In genomic region chr10:85673512-85673921, GRCm38 (mm10) we compare ENCODE assay signal across 25 mouse cellular contexts.
DNase-seq lines count a peak whose midpoint lies in the region; ATAC-seq and TF ChIP-seq lines count a peak whose summit lies in the region.
"Had no signal": no experiment of that assay in that cellular context is flagged by ENCODE, and none has a peak within 500 bp of the region (broad histone marks: within the 10 kb centered on the region; RNA-seq: fewer than 3 reads in every experiment).

No protein-coding gene starts in this region.

- no peak for TF ChIP-seq EP300 in lung, postnatal 0 days (IDR thresholded peaks at IDR 0.05)

- TF ChIP-seq CTCF in lung, postnatal 0 days (IDR thresholded peaks at IDR 0.05), result no peak
- TF ChIP-seq CTCF in brain, embryonic 14.5 days (IDR thresholded peaks at IDR 0.05; ENCODE audit: borderline replicate concordance, extremely low read depth, insufficient read depth, insufficient read length), result no peak

- H3K27me3 ChIP-seq in lung, postnatal 0 days (replicated peaks; ENCODE audit: insufficient read depth, low read length), result no peaks in the 10 kb centered on the region
- H3K27me3 ChIP-seq in forebrain, embryonic 16.5 days (replicated peaks; ENCODE audit: control insufficient read depth, insufficient read depth, low read length), result no peaks in the 10 kb centered on the region
- H3K27me3 ChIP-seq in liver, embryonic 11.5 days (replicated peaks; ENCODE audit: control insufficient read depth, insufficient read depth, low read length), result no peaks in the 10 kb centered on the region
- H3K27me3 ChIP-seq: embryonic facial prominence, embryonic 13.5 days; heart, embryonic 12.5 days; hindbrain, embryonic 15.5 days; lung, embryonic 15.5 days; megakaryocyte, embryonic 14.5 days; midbrain, embryonic 12.5 days had no signal

- no peak for TF ChIP-seq POLR2A in brain, embryonic 14.5 days (IDR thresholded peaks at IDR 0.05; ENCODE audit: borderline replicate concordance, extremely low read depth, insufficient read depth, insufficient read length, poor library complexity, severe bottlenecking)

- DNase-seq in frontal cortex, postnatal 25 days (ENCODE audit: low spot score in 2 of 2), result no peak
- peak; percentile 21 for DNase-seq in lung, postnatal 0 days (ENCODE audit: low spot score)
- no peak for DNase-seq in lung, postnatal 4 days
- peak; percentile 85 for DNase-seq in brain, embryonic 14.5 days (ENCODE audit: low read depth)
- no peak for DNase-seq in testis, postnatal 10 days (ENCODE audit: low spot score)
- DNase-seq in liver, embryonic 11.5 days (ENCODE audit: low spot score), result no peak
- DNase-seq: adrenal gland, postnatal 25 days; B cell, adult 2 months; cerebellum, adult 9-10 months; gastrocnemius, adult 2 months; gastrocnemius, postnatal 36 days; heart, adult 18-20 months; kidney, adult 18-20 months; kidney, postnatal 36 days; layer of hippocampus, postnatal 36 days; lung, postnatal 36 days had no signal

- peak; percentile 88 for ATAC-seq in frontal cortex, adult (ENCODE audit: low TSS enrichment)
- ATAC-seq in lung, postnatal 0 days, result no peak
- ATAC-seq in forebrain, embryonic 16.5 days, result peak; percentile 90
- ATAC-seq in liver, embryonic 11.5 days (replicated peaks; ENCODE audit: low FRiP score), result no peak

- no peak overlapping the region for H3K4me2 ChIP-seq in lung, postnatal 0 days (replicated peaks; ENCODE audit: low read depth, low read length)
- H3K4me2 ChIP-seq in forebrain, embryonic 16.5 days (ENCODE audit: low read length), result no peak overlapping the region
- no peak overlapping the region for H3K4me2 ChIP-seq in liver, embryonic 11.5 days
- H3K4me2 ChIP-seq: embryonic facial prominence, embryonic 13.5 days; heart, embryonic 12.5 days; hindbrain, embryonic 15.5 days; lung, embryonic 15.5 days; midbrain, embryonic 12.5 days had no signal

- no peaks in the 10 kb centered on the region for H3K9me3 ChIP-seq in lung, postnatal 0 days (ENCODE audit: low read length)
- H3K9me3 ChIP-seq in forebrain, embryonic 16.5 days (ENCODE audit: control insufficient read depth, low read length), result 0 out of 2 replicates have a peak, but pooled peaks cover 3% of the 10 kb centered on the region
- H3K9me3 ChIP-seq in liver, embryonic 11.5 days (ENCODE audit: control insufficient read depth, low read length), result no peaks in the 10 kb centered on the region
- H3K9me3 ChIP-seq: lung, embryonic 15.5 days; midbrain, embryonic 12.5 days had no signal

- no peaks in the 10 kb centered on the region for H3K36me3 ChIP-seq in lung, postnatal 0 days (ENCODE audit: insufficient read depth, low read length)
- H3K36me3 ChIP-seq in forebrain, embryonic 16.5 days (ENCODE audit: control insufficient read depth, insufficient read depth), result no peaks in the 10 kb centered on the region
- no peaks in the 10 kb centered on the region for H3K36me3 ChIP-seq in liver, embryonic 11.5 days (ENCODE audit: control insufficient read depth, insufficient read depth, low read length)
- H3K36me3 ChIP-seq: embryonic facial prominence, embryonic 13.5 days; heart, embryonic 12.5 days; hindbrain, embryonic 15.5 days; lung, embryonic 15.5 days; midbrain, embryonic 12.5 days had no signal

- H3K4me3 ChIP-seq in lung, postnatal 0 days (ENCODE audit: low read depth, low read length), result no peak overlapping the region
- no peak overlapping the region for H3K4me3 ChIP-seq in forebrain, embryonic 16.5 days (replicated peaks; ENCODE audit: low read length)
- H3K4me3 ChIP-seq in liver, embryonic 11.5 days (ENCODE audit: low read depth, low read length), result no peak overlapping the region
- H3K4me3 ChIP-seq: embryonic facial prominence, embryonic 13.5 days; gastrocnemius, adult 2 months; heart, embryonic 12.5 days; hindbrain, embryonic 15.5 days; layer of hippocampus, adult 2 months; lung, embryonic 15.5 days; megakaryocyte, embryonic 14.5 days; midbrain, embryonic 12.5 days had no signal

- WGBS in lung, postnatal 0 days, result 72% methylated on average over 8 of the region's 8 CpGs
- 64% methylated on average over 8 of the region's 8 CpGs for WGBS in forebrain, embryonic 16.5 days
- WGBS in liver, embryonic 11.5 days, result 86% methylated on average over 8 of the region's 8 CpGs

- no peak overlapping the region for H3K9ac ChIP-seq in lung, postnatal 0 days (replicated peaks; ENCODE audit: low read depth)
- no peak overlapping the region for H3K9ac ChIP-seq in forebrain, embryonic 16.5 days (replicated peaks; ENCODE audit: low read depth, low read length)
- no peak overlapping the region for H3K9ac ChIP-seq in liver, embryonic 11.5 days (ENCODE audit: low read depth, low read length)
- H3K9ac ChIP-seq: embryonic facial prominence, embryonic 13.5 days; heart, embryonic 12.5 days; hindbrain, embryonic 15.5 days; lung, embryonic 15.5 days; midbrain, embryonic 12.5 days had no signal

- H3K4me1 ChIP-seq in lung, postnatal 0 days (ENCODE audit: insufficient read depth, low read depth, low read length), result no peaks in the 10 kb centered on the region
- H3K4me1 ChIP-seq in forebrain, embryonic 16.5 days (replicated peaks; ENCODE audit: control insufficient read depth, insufficient read depth, low read length), result peaks cover 11% of the 10 kb centered on the region
- H3K4me1 ChIP-seq in liver, embryonic 11.5 days (replicated peaks; ENCODE audit: control insufficient read depth, insufficient read depth, low read length), result no peaks in the 10 kb centered on the region
- H3K4me1 ChIP-seq: embryonic facial prominence, embryonic 13.5 days; heart, embryonic 12.5 days; hindbrain, embryonic 15.5 days; lung, embryonic 15.5 days; megakaryocyte, embryonic 14.5 days; midbrain, embryonic 12.5 days had no signal

- no peak overlapping the region for H3K27ac ChIP-seq in lung, postnatal 0 days (ENCODE audit: low read length)
- peak overlapping the region; percentile 84 for H3K27ac ChIP-seq in forebrain, embryonic 16.5 days (ENCODE audit: low read length)
- H3K27ac ChIP-seq in liver, embryonic 11.5 days (ENCODE audit: low read depth, low read length), result no peak overlapping the region
- H3K27ac ChIP-seq: embryonic facial prominence, embryonic 13.5 days; gastrocnemius, adult 2 months; hindbrain, embryonic 15.5 days; layer of hippocampus, adult 2 months; lung, embryonic 15.5 days; midbrain, embryonic 12.5 days had no signal

Comparison
In these comparisons a context has a peak if more than half of its experiments do, and no peak if none do; other contexts are left out.
1. DNase-seq: peak in lung, postnatal 0 days (single experiment) and brain, embryonic 14.5 days (single experiment); none in frontal cortex, postnatal 25 days (0 of 2), lung, postnatal 4 days (0 of 2), testis, postnatal 10 days (single experiment) and liver, embryonic 11.5 days (single experiment).
2. ATAC-seq: peak in frontal cortex, adult (single experiment) and forebrain, embryonic 16.5 days (single experiment); none in lung, postnatal 0 days (single experiment) and liver, embryonic 11.5 days (single experiment).